Mouse (Mus musculus): ENCODE measurements around the gene Bmyc.

DNA sequence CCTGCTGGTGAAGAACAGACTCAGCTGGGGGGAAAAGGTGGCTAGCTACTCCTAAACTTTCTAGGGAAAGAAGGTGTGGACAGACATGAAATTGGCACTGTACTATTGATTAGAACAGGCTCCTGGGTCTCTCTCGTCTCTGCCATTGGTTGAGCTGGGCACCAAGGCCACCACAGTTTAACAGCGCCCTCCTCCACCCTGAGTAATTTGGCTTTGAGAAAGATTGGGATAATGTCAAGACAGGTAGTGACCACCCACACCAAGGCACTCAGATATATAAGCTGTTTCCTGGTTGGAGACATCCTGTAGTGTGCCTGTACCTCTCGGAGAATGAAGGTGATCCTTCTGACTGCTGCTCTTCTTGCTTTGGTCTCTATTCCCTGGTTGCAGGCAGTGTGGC, 30.1 kb upstream of the Bmyc start, which contains the start of gene Lcn6:
- TF ChIP-seq POLR2A (IDR thresholded peaks at IDR 0.05; ENCODE audit: control insufficient read depth, extremely low read depth, insufficient read depth, low read length, poor library complexity) (no peak), CTCF (IDR thresholded peaks at IDR 0.05; ENCODE audit: borderline replicate concordance, control insufficient read depth, extremely low read depth, insufficient read depth, low read length, poor library complexity) (no peak)

Measured in thymus, adult 2 months (tissue).